Mouse (Mus musculus) MEL (cell line): ENCODE measurements around the gene Nfix. TPM values are rescaled to one million over a fixed set of nuclear protein-coding genes. Genes with fewer than 3 reads are reported as not detected.

Experiments used
- DNase-seq: peaks from one replicate; pipeline ENCODE4 v3.0.0; 2011; ENCODE audit warnings: low read depth, low spot score
- H3K27ac ChIP-seq: 2 replicates; pipeline ENCODE4 v1.5.1; 2012; ENCODE audit warnings: low read depth, mild to moderate bottlenecking, control low read depth, low read length, moderate library complexity; ENCODE audit not compliant: control insufficient read depth
- H3K27me3 ChIP-seq, 2 experiments: fragments of 150-350 bp in 1 of 2; sonication (generic) in 1 of 2; 2 replicates each; pipeline ENCODE4 v1.6.1; 2012; ENCODE audit warnings: low read length in 2 of 2, mild to moderate bottlenecking in 2 of 2, improper control_type of control experiment in 1 of 2, moderate library complexity in 1 of 2; ENCODE audit not compliant: insufficient read depth in 2 of 2, control insufficient read depth in 1 of 2
- H3K36me3 ChIP-seq, 2 experiments: 2 replicates each; pipeline ENCODE4 v1.6.1; 2012 to 2014; ENCODE audit warnings: low read length in 2 of 2, improper control_type of control experiment in 1 of 2, inconsistent platforms in 1 of 2, mild to moderate bottlenecking in 1 of 2; ENCODE audit not compliant: insufficient read depth in 2 of 2, control insufficient read depth in 1 of 2
- H3K4me1 ChIP-seq, 2 experiments: fragments of 150-350 bp in 1 of 2; sonication (generic) in 1 of 2; 2 replicates each; pipeline ENCODE4 v1.6.1; 2012; ENCODE audit warnings: low read length in 2 of 2, improper control_type of control experiment in 1 of 2, mild to moderate bottlenecking in 1 of 2; ENCODE audit not compliant: insufficient read depth in 2 of 2, control insufficient read depth in 1 of 2
- H3K4me3 ChIP-seq, 2 experiments: fragments of 150-350 bp in 1 of 2; sonication (generic) in 1 of 2; 2 replicates each; pipeline ENCODE4 v1.5.1; 2012; ENCODE audit warnings: low read depth in 2 of 2, low read length in 2 of 2, mild to moderate bottlenecking in 2 of 2, moderate library complexity in 2 of 2, control low read depth in 1 of 2, improper control_type of control experiment in 1 of 2; ENCODE audit not compliant: control insufficient read depth in 1 of 2, insufficient read depth in 1 of 2
- H3K79me2 ChIP-seq: 2 replicates; pipeline ENCODE4 v1.6.1; 2012; ENCODE audit warnings: mild to moderate bottlenecking, low read length, moderate library complexity; ENCODE audit not compliant: control insufficient read depth, poor library complexity, insufficient read depth
- H3K9ac ChIP-seq: 2 replicates; pipeline ENCODE4 v1.6.1; 2012; ENCODE audit warnings: low read depth, mild to moderate bottlenecking, control low read depth, low read length, moderate library complexity; ENCODE audit not compliant: control insufficient read depth, poor library complexity, severe bottlenecking
- H3K9me3 ChIP-seq: fragments of 150-350 bp; sonication (generic); replicated peaks from 2 replicates; pipeline ENCODE4 v1.6.1; 2012; ENCODE audit warnings: mild to moderate bottlenecking, low read length, improper control_type of control experiment, moderate library complexity; ENCODE audit not compliant: insufficient read depth
- BHLHE40 ChIP-seq: IDR thresholded peaks from 2 replicates; pipeline ENCODE4 v1.6.1; 2012; ENCODE audit warnings: low read depth, mild to moderate bottlenecking, inconsistent platforms, low read length, improper control_type of control experiment, borderline replicate concordance
- CHD1 ChIP-seq: IDR thresholded peaks from 2 replicates; pipeline ENCODE4 v1.6.1; 2012; ENCODE audit warnings: low read depth, mild to moderate bottlenecking, inconsistent platforms, low read length, improper control_type of control experiment
- CTCF ChIP-seq, 3 experiments: IDR thresholded peaks in 2 of 3; conservative IDR thresholded peaks in 1 of 3; 2 replicates each; pipeline ENCODE4 v1.5.1; 2011 to 2012; ENCODE audit warnings: low read length in 3 of 3, low read depth in 2 of 3, mild to moderate bottlenecking in 2 of 3, improper control_type of control experiment in 1 of 3, inconsistent platforms in 1 of 3, mixed read lengths in 1 of 3, moderate library complexity in 1 of 3; ENCODE audit not compliant: control insufficient read depth in 1 of 3, insufficient read depth in 1 of 3, poor library complexity in 1 of 3, severe bottlenecking in 1 of 3
- E2F4 ChIP-seq: IDR thresholded peaks from 2 replicates; pipeline ENCODE4 v1.6.1; 2011; ENCODE audit warnings: low read depth, low read length, improper control_type of control experiment, borderline replicate concordance
- ELF1 ChIP-seq: IDR thresholded peaks from 2 replicates; pipeline ENCODE4 v1.6.1; 2014; ENCODE audit warnings: low read depth, mild to moderate bottlenecking, inconsistent platforms, low read length, improper control_type of control experiment, moderate library complexity
- EP300 ChIP-seq, 2 experiments: IDR thresholded peaks; 2 replicates each; pipeline ENCODE4 v1.6.1; 2011; ENCODE audit warnings: improper control_type of control experiment in 2 of 2, low read length in 2 of 2, low read depth in 1 of 2, mild to moderate bottlenecking in 1 of 2
- ETS1 ChIP-seq: IDR thresholded peaks from 2 replicates; pipeline ENCODE4 v1.6.1; 2012; ENCODE audit warnings: low read depth, mild to moderate bottlenecking, inconsistent platforms, low read length, improper control_type of control experiment, moderate library complexity
- HCFC1 ChIP-seq: IDR thresholded peaks from 2 replicates; pipeline ENCODE4 v1.6.1; 2012; ENCODE audit warnings: low read depth, mild to moderate bottlenecking, inconsistent platforms, low read length, improper control_type of control experiment, moderate library complexity
- KAT2A ChIP-seq: conservative IDR thresholded peaks from 2 replicates; pipeline ENCODE4 v1.6.1; 2012; ENCODE audit warnings: low read depth, low read length, improper control_type of control experiment, inconsistent platforms
- MAFK ChIP-seq: IDR thresholded peaks from 2 replicates; pipeline ENCODE4 v1.6.1; 2011; ENCODE audit warnings: low read depth, mild to moderate bottlenecking, low read length, improper control_type of control experiment, borderline replicate concordance
- MAX ChIP-seq: IDR thresholded peaks from 2 replicates; pipeline ENCODE4 v1.6.1; 2011; ENCODE audit warnings: low read length, improper control_type of control experiment
- MAZ ChIP-seq: IDR thresholded peaks from 2 replicates; pipeline ENCODE4 v1.6.1; 2012; ENCODE audit warnings: low read depth, mild to moderate bottlenecking, inconsistent platforms, low read length, improper control_type of control experiment
- MXI1 ChIP-seq: IDR thresholded peaks from 2 replicates; pipeline ENCODE4 v1.6.1; 2011; ENCODE audit warnings: mild to moderate bottlenecking, low read depth, low read length, improper control_type of control experiment
- MYC ChIP-seq: IDR thresholded peaks from 2 replicates; pipeline ENCODE4 v1.6.1; 2011; ENCODE audit warnings: low read depth, mild to moderate bottlenecking, low read length, improper control_type of control experiment, moderate library complexity
- NELFE ChIP-seq: IDR thresholded peaks from 2 replicates; pipeline ENCODE4 v1.6.1; 2011; ENCODE audit warnings: low read depth, low read length, improper control_type of control experiment
- NRF1 ChIP-seq: IDR thresholded peaks from 2 replicates; pipeline ENCODE4 v1.6.1; 2014; ENCODE audit warnings: low read depth, mild to moderate bottlenecking, inconsistent platforms, low read length, improper control_type of control experiment, moderate library complexity; ENCODE audit not compliant: poor library complexity, insufficient read depth, severe bottlenecking
- POLR2A ChIP-seq, 2 experiments: IDR thresholded peaks; 2 replicates each; pipeline ENCODE4 v1.6.1; 2011 to 2012; ENCODE audit warnings: low read length in 2 of 2, mild to moderate bottlenecking in 2 of 2, control low read depth in 1 of 2, improper control_type of control experiment in 1 of 2, low read depth in 1 of 2, moderate library complexity in 1 of 2; ENCODE audit not compliant: control insufficient read depth in 1 of 2, insufficient read depth in 1 of 2, poor library complexity in 1 of 2
- POLR2AphosphoS2 ChIP-seq: IDR thresholded peaks from 2 replicates; pipeline ENCODE4 v1.6.1; 2011; ENCODE audit warnings: low read length, improper control_type of control experiment
- RCOR1 ChIP-seq: IDR thresholded peaks from 2 replicates; pipeline ENCODE4 v1.6.1; 2012; ENCODE audit warnings: low read depth, mild to moderate bottlenecking, inconsistent platforms, low read length, improper control_type of control experiment
- SIN3A ChIP-seq: IDR thresholded peaks from 2 replicates; pipeline ENCODE4 v1.6.1; 2012; ENCODE audit warnings: low read length, improper control_type of control experiment, inconsistent platforms
- SMC3 ChIP-seq: IDR thresholded peaks from 2 replicates; pipeline ENCODE4 v1.6.1; 2011; ENCODE audit warnings: low read depth, low read length, improper control_type of control experiment
- TCF12 ChIP-seq: IDR thresholded peaks from 2 replicates; pipeline ENCODE4 v1.6.1; 2014; ENCODE audit warnings: low read depth, mild to moderate bottlenecking, inconsistent platforms, low read length, improper control_type of control experiment, moderate library complexity
- USF2 ChIP-seq, 2 experiments: IDR thresholded peaks; 2 replicates each; pipeline ENCODE4 v1.6.1; 2011 to 2012; ENCODE audit warnings: improper control_type of control experiment in 2 of 2, low read length in 2 of 2, borderline replicate concordance in 1 of 2, inconsistent platforms in 1 of 2, low read depth in 1 of 2, mild to moderate bottlenecking in 1 of 2; ENCODE audit not compliant: insufficient read depth in 1 of 2
- ZKSCAN1 ChIP-seq: IDR thresholded peaks from 2 replicates; pipeline ENCODE4 v1.6.1; 2012; ENCODE audit warnings: low read depth, mild to moderate bottlenecking, inconsistent platforms, low read length, improper control_type of control experiment, moderate library complexity
- ZMIZ1 ChIP-seq: IDR thresholded peaks from 2 replicates; pipeline ENCODE4 v1.6.1; 2012; ENCODE audit warnings: low read depth, mild to moderate bottlenecking, inconsistent platforms, low read length, improper control_type of control experiment, moderate library complexity
- ZNF384 ChIP-seq: IDR thresholded peaks from 2 replicates; pipeline ENCODE4 v1.6.1; 2012; ENCODE audit warnings: low read depth, mild to moderate bottlenecking, inconsistent platforms, low read length, improper control_type of control experiment
- polyA plus RNA-seq, 2 experiments: library from polyadenylated mRNA; stranded (reverse) in 1 of 2; unstranded in 1 of 2; fragments of >175 nt in 1 of 2; fragments of >200 nt in 1 of 2; gene quantifications; 2 replicates each; pipeline versions ENCODE4 v1.2.1 to v1.2.4; 2012; ENCODE audit warnings: low replicate concordance in 2 of 2, low read depth in 1 of 2; ENCODE audit not compliant: insufficient read length in 2 of 2, insufficient read depth in 1 of 2, missing spikeins in 1 of 2
- total RNA-seq: library from RNA; depleted of rRNA; stranded (reverse); fragments of 300-350 nt; gene quantifications from 2 replicates; pipeline ENCODE4 v1.2.3, GENCODE M21; 2012

Nfix gene
- total and polyA plus RNA-seq, 3 experiments = 14.4 to 29.1 TPM; not detected in 1

DNA sequence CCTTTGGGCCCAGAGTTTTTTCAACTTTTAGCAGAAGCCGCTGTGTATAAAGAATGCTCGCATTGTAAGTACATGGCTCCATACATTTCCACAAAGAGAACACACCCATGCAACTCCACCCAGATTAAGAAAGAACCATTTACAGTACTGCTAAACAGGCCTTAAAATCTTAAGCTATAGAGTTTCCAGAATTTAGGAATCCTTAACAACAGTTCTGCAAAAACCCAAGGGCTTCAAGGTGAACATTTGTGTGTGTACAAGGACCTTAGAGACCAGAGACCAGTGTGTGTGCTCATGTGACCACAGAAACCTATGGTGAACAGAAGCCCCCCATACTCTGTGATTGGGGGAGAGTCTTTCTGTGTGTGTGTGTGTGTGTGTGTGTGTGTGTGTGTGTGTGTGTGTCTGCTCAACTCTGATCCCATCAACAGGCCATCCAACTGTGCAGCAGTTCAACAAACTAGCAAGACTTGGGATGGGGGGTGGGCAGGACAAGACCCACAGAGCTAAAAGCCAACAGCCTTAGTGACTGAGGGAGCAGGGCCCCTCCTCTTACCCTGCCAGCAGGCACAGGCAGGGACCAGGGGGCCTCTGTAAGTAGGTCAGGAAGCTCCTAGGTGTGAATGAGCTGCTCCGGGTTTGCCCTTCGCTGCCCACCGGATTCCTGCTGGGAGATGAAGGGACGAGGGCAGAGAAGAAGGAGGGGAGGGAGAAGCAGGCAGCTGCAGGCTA lies 19.0 kb downstream of the Nfix start:
- H3K4me3 ChIP-seq = no peak overlapping the region
- TF ChIP-seq TCF12 (no peak), POLR2AphosphoS2 (no peak), RCOR1 (no peak), ZNF384 (no peak), NELFE (no peak), MAZ (no peak), CTCF (IDR thresholded peaks at IDR 0.05 in 2 of 3, conservative IDR thresholded peaks at IDR 0.05 in 1 of 3; ENCODE audit: control insufficient read depth in 1 of 3, insufficient read depth in 1 of 3, low read depth in 2 of 3, low read length in 3 of 3, poor library complexity in 1 of 3, severe bottlenecking in 1 of 3) (no peak), SMC3 (no peak), MXI1 (no peak), MYC (no peak), MAX (no peak), ZMIZ1 (no peak), KAT2A (no peak), ZKSCAN1 (no peak), E2F4 (no peak), BHLHE40 (no peak), ELF1 (no peak), HCFC1 (no peak), NRF1 (no peak), POLR2A (IDR thresholded peaks at IDR 0.05; ENCODE audit: control insufficient read depth in 1 of 2, insufficient read depth in 1 of 2, low read depth in 1 of 2, low read length in 2 of 2, poor library complexity in 1 of 2) (no peak)
- TF ChIP-seq, all 39 proteins: peak for 0
- H3K27me3 ChIP-seq = no peaks in the 10 kb centered on the region

DNA sequence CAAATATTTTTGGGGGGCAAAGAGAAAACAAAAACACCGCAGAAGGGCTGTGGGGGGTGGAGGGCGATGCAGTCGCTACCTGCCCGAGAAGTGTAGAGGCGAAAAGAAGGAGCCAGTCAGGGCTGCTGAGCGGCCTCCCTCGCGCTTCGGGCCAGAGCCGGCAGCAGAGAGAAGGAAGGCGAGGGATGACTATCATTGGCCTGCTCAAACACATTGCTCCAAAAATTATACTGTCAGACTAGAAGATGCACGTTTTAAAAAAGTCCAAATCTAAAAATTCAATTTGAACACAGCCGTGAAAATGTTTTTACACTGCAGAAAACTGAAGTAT lies 20.0 kb downstream of the Nfix start:
- no peak overlapping the region for H3K27ac ChIP-seq
- TF ChIP-seq MAX (no peak), ZMIZ1 (no peak), NRF1 (no peak), MAFK (no peak), ETS1 (no peak), SIN3A (no peak), USF2 (IDR thresholded peaks at IDR 0.05; ENCODE audit: borderline replicate concordance in 1 of 2, insufficient read depth in 1 of 2, low read depth in 1 of 2, low read length in 2 of 2) (no peak), KAT2A (no peak), EP300 (IDR thresholded peaks at IDR 0.05; ENCODE audit: low read depth in 1 of 2, low read length in 2 of 2) (no peak), CHD1 (no peak)
- no peak overlapping the region for H3K4me3 ChIP-seq
- no peak overlapping the region for H3K9ac ChIP-seq
- no peaks in the 10 kb centered on the region for H3K79me2 ChIP-seq
- no peaks in the 10 kb centered on the region for H3K27me3 ChIP-seq
- H3K9me3 ChIP-seq = no peaks in the 10 kb centered on the region
- H3K36me3 ChIP-seq = no peaks in the 10 kb centered on the region; a peak in 1 of 4 replicates
- no peaks in the 10 kb centered on the region for H3K4me1 ChIP-seq
- no peak for DNase-seq

More for the DNA sequence above, 19.0 kb downstream of the Nfix start:
- H3K9me3 ChIP-seq = no peaks in the 10 kb centered on the region
- DNase-seq = no peak
- no peak overlapping the region for H3K27ac ChIP-seq
- no peaks in the 10 kb centered on the region; a peak in 1 of 4 replicates for H3K36me3 ChIP-seq
- no peaks in the 10 kb centered on the region for H3K79me2 ChIP-seq
- H3K4me1 ChIP-seq = no peaks in the 10 kb centered on the region
- H3K9ac ChIP-seq = no peak overlapping the region
